Mouse (Mus musculus) 416B (cell line): ENCODE results near the gene Cdk12.

Source experiments
- DNase-seq: peaks from one replicate; pipeline ENCODE4 v3.0.0; 2011; ENCODE audit warnings: low read depth

Gene Cdk12

GRCm38 (mm10) chr11:98260706-98261479 is 58.0 kb downstream of the Cdk12 start:
- DNase-seq: no peak

- peak; percentile 71 for DNase-seq
Measured at GRCm38 (mm10) chr11:98265039-98265438, 62.2 kb downstream of the Cdk12 start.

- DNase-seq: no peak
Measured at GRCm38 (mm10) chr11:98265891-98266290, 63.0 kb downstream of the Cdk12 start.

- DNase-seq: no peak
Measured at GRCm38 (mm10) chr11:98266699-98267402, 64.0 kb downstream of the Cdk12 start.

- no peak for DNase-seq
Measured at GRCm38 (mm10) chr11:98270066-98270465, 67.2 kb downstream of the Cdk12 start.

- no peak for DNase-seq
Measured at GRCm38 (mm10) chr11:98270466-98270865, 67.6 kb downstream of the Cdk12 start.

- no peak for DNase-seq
Measured at GRCm38 (mm10) chr11:98283740-98284139, 80.9 kb downstream of the Cdk12 start.

- no peak for DNase-seq
Measured at GRCm38 (mm10) chr11:98284230-98284629, 81.4 kb downstream of the Cdk12 start.

- no peak for DNase-seq
Measured at GRCm38 (mm10) chr11:98285368-98285767, 82.5 kb downstream of the Cdk12 start.

- no peak for DNase-seq
Measured at GRCm38 (mm10) chr11:98287531-98287930, 84.7 kb downstream of the Cdk12 start.

- DNase-seq: no peak
Measured at GRCm38 (mm10) chr11:98287961-98288360, 85.1 kb downstream of the Cdk12 start.

GRCm38 (mm10) chr11:98289873-98290272 is 87.0 kb downstream of the Cdk12 start:
- DNase-seq: no peak

GRCm38 (mm10) chr11:98290906-98291305 is 88.0 kb downstream of the Cdk12 start:
- no peak for DNase-seq

- DNase-seq: no peak
Measured at GRCm38 (mm10) chr11:98293070-98293469, 90.2 kb downstream of the Cdk12 start.

GRCm38 (mm10) chr11:98294188-98295012 is 91.5 kb downstream of the Cdk12 start:
- peak; percentile 53 for DNase-seq

GRCm38 (mm10) chr11:98295013-98295585 is 92.2 kb downstream of the Cdk12 start:
- DNase-seq: peak; percentile 31

- peak; percentile 60 for DNase-seq
Measured at GRCm38 (mm10) chr11:98296277-98296676, 93.4 kb downstream of the Cdk12 start.

- DNase-seq: no peak
Measured at GRCm38 (mm10) chr11:98296916-98297315, 94.1 kb downstream of the Cdk12 start.

- peak; percentile 17 for DNase-seq
Measured at GRCm38 (mm10) chr11:98297778-98298177, 94.9 kb downstream of the Cdk12 start.

GRCm38 (mm10) chr11:98298484-98299205 is 95.8 kb downstream of the Cdk12 start:
- no peak for DNase-seq

GRCm38 (mm10) chr11:98313790-98314323 is 111.0 kb downstream of the Cdk12 start:
- DNase-seq: peak; percentile 51
